Mouse (Mus musculus) bone marrow macrophage, adult 2 months (primary cell): ENCODE data around the gene Fabp7.

Experiments used
- CTCF ChIP-seq: IDR thresholded peaks from 2 replicates; pipeline ENCODE4 v1.5.1; 2012; ENCODE audit warnings: low read depth, mild to moderate bottlenecking, low read length, moderate library complexity
- POLR2A ChIP-seq: IDR thresholded peaks from 2 replicates; pipeline ENCODE4 v1.6.1; 2012; ENCODE audit warnings: mild to moderate bottlenecking, low read depth, low read length, borderline replicate concordance

GRCm38 (mm10) chr10:57796057-57796456, 11.4 kb downstream of the Fabp7 start:
- TF ChIP-seq CTCF (no peak), POLR2A (no peak)
